Comparison of ENCODE assay signal across 8 mouse cellular contexts in genomic region chr14:14703346-14703871, GRCm38 (mm10). TPM values are rescaled to one million over a fixed set of nuclear protein-coding genes. Genes with fewer than 3 reads are reported as not detected.
DNase-seq lines count a peak whose midpoint lies in the region; ATAC-seq and TF ChIP-seq lines count a peak whose summit lies in the region.

No protein-coding gene starts in this region.

- H3K4me2 ChIP-seq in liver, embryonic 11.5 days: peak overlapping the region; percentile 76

- peak; percentile 81 for ATAC-seq in Patski
- peak; percentile 51 for ATAC-seq in liver, embryonic 11.5 days (replicated peaks; ENCODE audit: low FRiP score)

- peak overlapping the region; percentile 94 for H3K9ac ChIP-seq in liver, embryonic 11.5 days (ENCODE audit: low read depth, low read length)

- H3K27ac ChIP-seq in heart, embryonic 10.5 days: peak overlapping the region; percentile 99
- H3K27ac ChIP-seq in liver, embryonic 11.5 days (ENCODE audit: low read depth, low read length): peak overlapping the region; percentile 89

- in situ Hi-C loops in Patski (cut with MboI; ENCODE audit: low pct_unique_long_range_greater_than_20kb): no loop called here

- POLR2A ChIA-PET in Patski (lab: Charles Lee): no interaction called here

- under 1% methylated on average over 55 of the region's 60 CpGs for WGBS in heart, embryonic 10.5 days
- under 1% methylated on average over 60 of the region's 60 CpGs for WGBS in liver, embryonic 11.5 days

- DNase-seq in 416B (ENCODE audit: low read depth) (peak; percentile 64), Patski (ENCODE audit: low read depth, low spot score) (no peak)
- peak; percentile 46 for DNase-seq in embryo, embryonic 11.5 days (ENCODE audit: low read depth, low spot score)
- DNase-seq in heart, embryonic 10.5 days (ENCODE audit: low spot score): peak; percentile 87
- DNase-seq in kidney, adult 9 months: peak; percentile 46
- DNase-seq in liver, embryonic 11.5 days (ENCODE audit: low spot score): peak; percentile 76
- peak; percentile 5 to 25 for DNase-seq in monocyte, adult 2 months (ENCODE audit: low read depth in 1 of 2, low spot score in 2 of 2)
- DNase-seq in urinary bladder, adult 2 months (ENCODE audit: low spot score): peak; percentile 60

- H3K27me3 ChIP-seq in Patski: no peaks in the 10 kb centered on the region
- H3K27me3 ChIP-seq in heart, embryonic 10.5 days (ENCODE audit: insufficient read depth, poor library complexity, severe bottlenecking): no peaks in the 10 kb centered on the region
- no peaks in the 10 kb centered on the region for H3K27me3 ChIP-seq in liver, embryonic 11.5 days (replicated peaks; ENCODE audit: control insufficient read depth, insufficient read depth, low read length)

- peaks cover 4% of the 10 kb centered on the region for H3K4me1 ChIP-seq in heart, embryonic 10.5 days
- peaks cover 7% of the 10 kb centered on the region for H3K4me1 ChIP-seq in liver, embryonic 11.5 days (replicated peaks; ENCODE audit: control insufficient read depth, insufficient read depth, low read length)

- no peak for TF ChIP-seq CTCF in Patski (IDR thresholded peaks at IDR 0.05)

- peaks cover 3% of the 10 kb centered on the region; the same call in 1 of the 2 replicates for H3K36me3 ChIP-seq in heart, embryonic 10.5 days
- H3K36me3 ChIP-seq in liver, embryonic 11.5 days (ENCODE audit: control insufficient read depth, insufficient read depth, low read length): 0 out of 2 replicates have a peak, but pooled peaks cover under 1% of the 10 kb centered on the region

- H3K4me3 ChIP-seq in heart, embryonic 10.5 days: peak overlapping the region; percentile 90
- peak overlapping the region; percentile 86 for H3K4me3 ChIP-seq in liver, embryonic 11.5 days (ENCODE audit: low read depth, low read length)

- no peaks in the 10 kb centered on the region for H3K9me3 ChIP-seq in heart, embryonic 10.5 days
- no peaks in the 10 kb centered on the region for H3K9me3 ChIP-seq in liver, embryonic 11.5 days (ENCODE audit: control insufficient read depth, low read length)

- CTCF ChIA-PET in Patski (lab: Charles Lee): no interaction called here

RNA-seq across cellular contexts. Expression of gene Slc4a7, which starts 1.3 kb away (rescaled TPM):
- polyA plus RNA-seq in Patski (2021): 18.8 TPM
- polyA plus RNA-seq in heart, embryonic 10.5 days (2016; fragmentation: Nextera tagmentation; extraction: Ambion mirVana): 18.8 and 21.2 TPM in 2 replicates
- polyA plus RNA-seq in liver, embryonic 11.5 days (2014; fragmentation: Nextera tagmentation; extraction: Ambion mirVana): 8.1 and 9.0 TPM in 2 replicates
- 12.1 and 15.5 TPM in 2 replicates for polyA plus RNA-seq in urinary bladder, adult 2 months (2012; rRNA removed)
